Mouse (Mus musculus): Measurements from ENCODE around the gene Vmn1r172.
"Not testable (repeated sequence)": the region's sequence is repeated elsewhere in the genome, so short reads cannot be mapped to it uniquely, and the experiment has no call there.

Vmn1r172 gene

DNA sequence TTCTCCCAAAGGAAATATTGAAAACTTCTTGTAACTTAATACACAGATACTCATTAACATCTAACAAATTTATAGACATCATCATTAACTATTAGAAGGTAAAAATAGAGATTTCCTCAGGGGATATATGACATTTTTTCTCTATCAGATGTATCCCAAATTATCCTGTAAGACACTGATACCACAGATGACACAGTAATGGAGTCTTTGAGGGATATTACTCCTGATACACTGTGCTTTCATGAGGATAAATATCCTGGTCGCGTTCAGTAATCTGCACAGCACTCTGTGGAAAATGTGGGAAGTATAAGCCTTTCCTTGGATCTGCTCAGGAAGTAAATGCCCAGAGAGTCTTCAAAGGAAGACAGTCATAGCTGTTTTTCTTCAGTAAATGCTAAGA, at the start of gene Vmn1r172:
TSS of gene Vmn1r172 (plus strand) at position 301 of the 400 bp plus-strand sequence.
- no peak for DNase-seq (ENCODE audit: low spot score)

- DNase-seq (ENCODE audit: low spot score) = no peak
Measured at GRCm38 (mm10) chr7:23630422-23630821, 27.7 kb upstream of the Vmn1r172 start, which contains the start of gene Vmn1r171. Gene Vmn1r171, plus strand, starts transcription at chr7:23630722.

DNA sequence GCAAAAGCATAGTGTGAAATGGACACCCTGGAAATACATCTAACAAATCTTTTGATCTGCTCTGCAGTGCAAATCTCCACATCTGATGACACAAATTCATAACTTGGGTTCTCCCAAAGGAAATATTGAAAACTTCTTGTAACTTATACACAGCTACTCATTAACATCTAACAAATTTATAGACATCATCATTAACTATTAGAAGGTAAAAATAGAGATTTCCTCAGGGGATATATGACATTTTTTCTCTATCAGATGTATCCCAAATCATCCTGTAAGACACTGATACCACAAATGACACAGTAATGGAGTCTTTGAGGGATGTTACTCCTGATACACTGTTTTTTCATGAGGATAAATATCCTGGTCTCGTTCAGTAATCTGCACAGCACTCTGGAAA, 42.3 kb downstream of the Vmn1r172 start, which contains the start of gene Vmn1r173:
TSS of gene Vmn1r173 (plus strand) at position 301 of the 400 bp plus-strand sequence.
- not testable (repeated sequence) for DNase-seq (ENCODE audit: low spot score)
